Mouse (Mus musculus): ENCODE data around the gene Cfap36. TPM values are rescaled to one million over a fixed set of nuclear protein-coding genes. Genes with fewer than 3 reads are reported as not detected.
A peak's percentile ranks its signal among the peaks of the same experiment; 100 is the strongest.

Gene Cfap36
- polyA plus RNA-seq, 2 experiments from 2014 or later, result 29.6 to 32.0 TPM

GRCm38 (mm10) chr11:29179319-29179718 is 67.9 kb downstream of the Cfap36 start:
- no peak for ATAC-seq

- no peak for ATAC-seq
Observed at GRCm38 (mm10) chr11:29173706-29174436, 73.3 kb downstream of the Cfap36 start.

GRCm38 (mm10) chr11:29173125-29173631 is 74.0 kb downstream of the Cfap36 start:
- ATAC-seq, result peak; percentile 50

GRCm38 (mm10) chr11:29172563-29173124 is 74.6 kb downstream of the Cfap36 start, which contains the start of gene Ppp4r3b:
TSS of gene Ppp4r3b (plus strand) at chr11:29172890.
- ATAC-seq, result peak; percentile 85

- peak; percentile 57 for ATAC-seq
Observed at GRCm38 (mm10) chr11:29171959-29172391, 75.2 kb downstream of the Cfap36 start.

Other genes with a start within 250 kb of the Cfap36 start
- 10 to 100 TPM; 31.6 to 40.2 TPM for gene Pnpt1, start 116.7 kb downstream of the Cfap36 start, polyA plus RNA-seq (2017; shearing (Covaris generic))
- gene Ppp4r3b, start 74.5 kb downstream of the Cfap36 start, polyA plus RNA-seq (2017; shearing (Covaris generic)), result 100 to 1,000 TPM; 111 to 115 TPM
- under 1 TPM; 0.51 to 0.63 TPM for gene Ccdc88a, start 126.2 kb upstream of the Cfap36 start, polyA plus RNA-seq (2017; shearing (Covaris generic))